Comparison of ENCODE assay signal across 8 mouse cellular contexts in genomic region chr9:94700549-94700948, GRCm38 (mm10). TPM values are rescaled to one million over a fixed set of nuclear protein-coding genes. Genes with fewer than 3 reads are reported as not detected.
DNase-seq lines count a peak whose midpoint lies in the region; ATAC-seq and TF ChIP-seq lines count a peak whose summit lies in the region.

No protein-coding gene starts in this region.

- H3K9me3 ChIP-seq in kidney, embryonic 14.5 days (ENCODE audit: control insufficient read depth, low read length): no peaks in the 10 kb centered on the region
- no peaks in the 10 kb centered on the region for H3K9me3 ChIP-seq in forebrain, embryonic 13.5 days (replicated peaks)
- no peaks in the 10 kb centered on the region for H3K9me3 ChIP-seq in hindbrain, embryonic 16.5 days (ENCODE audit: control insufficient read depth, low read length)
- no peaks in the 10 kb centered on the region for H3K9me3 ChIP-seq in limb, embryonic 14.5 days (ENCODE audit: control insufficient read depth, low read length)

- H3K4me1 ChIP-seq in kidney, embryonic 14.5 days (ENCODE audit: control insufficient read depth, insufficient read depth, low read length): no peaks in the 10 kb centered on the region
- H3K4me1 ChIP-seq in forebrain, embryonic 13.5 days: 0 out of 2 replicates have a peak, but pooled peaks cover 6% of the 10 kb centered on the region
- H3K4me1 ChIP-seq in hindbrain, embryonic 16.5 days (ENCODE audit: control insufficient read depth, insufficient read depth, low read depth, low read length): no peaks in the 10 kb centered on the region; the same call in 1 of the 2 replicates
- H3K4me1 ChIP-seq in limb, embryonic 14.5 days (ENCODE audit: control insufficient read depth, insufficient read depth, low read length): no peaks in the 10 kb centered on the region

- H3K36me3 ChIP-seq in kidney, embryonic 14.5 days (ENCODE audit: control insufficient read depth, insufficient read depth, low read length): no peaks in the 10 kb centered on the region
- H3K36me3 ChIP-seq in forebrain, embryonic 13.5 days (ENCODE audit: poor library complexity, severe bottlenecking): no peaks in the 10 kb centered on the region
- no peaks in the 10 kb centered on the region for H3K36me3 ChIP-seq in hindbrain, embryonic 16.5 days (ENCODE audit: control insufficient read depth, insufficient read depth, low read length)
- H3K36me3 ChIP-seq in limb, embryonic 14.5 days (ENCODE audit: control insufficient read depth, insufficient read depth, low read length): no peaks in the 10 kb centered on the region

- no peak for DNase-seq in kidney, adult 8-10 months
- DNase-seq in brain, adult 2 months (ENCODE audit: low read depth, low spot score): peak; percentile 83
- DNase-seq in limb, embryonic 14.5 days (ENCODE audit: low spot score): peak; percentile 54
- DNase-seq in right cerebral cortex, adult 18-20 months: peak; percentile 53
- no peak for DNase-seq in urinary bladder, adult 2 months (ENCODE audit: low spot score)

- H3K4me2 ChIP-seq in kidney, embryonic 14.5 days (replicated peaks; ENCODE audit: low read depth, low read length): no peak overlapping the region
- no peak overlapping the region for H3K4me2 ChIP-seq in forebrain, embryonic 13.5 days
- no peak overlapping the region for H3K4me2 ChIP-seq in hindbrain, embryonic 16.5 days (ENCODE audit: low read length)
- no peak overlapping the region for H3K4me2 ChIP-seq in limb, embryonic 14.5 days (replicated peaks; ENCODE audit: low read depth, low read length, severe bottlenecking)

- no peak overlapping the region for H3K27ac ChIP-seq in kidney, embryonic 14.5 days (ENCODE audit: low read depth, low read length)
- no peak overlapping the region for H3K27ac ChIP-seq in forebrain, embryonic 13.5 days
- no peak overlapping the region for H3K27ac ChIP-seq in hindbrain, embryonic 16.5 days (ENCODE audit: low read depth, low read length)
- no peak overlapping the region for H3K27ac ChIP-seq in limb, embryonic 14.5 days (replicated peaks; ENCODE audit: low read depth, low read length)

- WGBS in kidney, embryonic 14.5 days: 32% methylated on average over 1 of the region's 1 CpGs
- WGBS in forebrain, embryonic 13.5 days: 68% methylated on average over 1 of the region's 1 CpGs
- WGBS in hindbrain, embryonic 16.5 days: 59% methylated on average over 1 of the region's 1 CpGs
- 80% methylated on average over 1 of the region's 1 CpGs for WGBS in limb, embryonic 14.5 days

- H3K9ac ChIP-seq in kidney, embryonic 14.5 days (ENCODE audit: low read depth, low read length): no peak overlapping the region
- no peak overlapping the region for H3K9ac ChIP-seq in forebrain, embryonic 13.5 days
- H3K9ac ChIP-seq in hindbrain, embryonic 16.5 days (ENCODE audit: low read depth, low read length): no peak overlapping the region
- no peak overlapping the region for H3K9ac ChIP-seq in limb, embryonic 14.5 days (ENCODE audit: low read depth, low read length, severe bottlenecking)

- no peak overlapping the region for H3K4me3 ChIP-seq in kidney, embryonic 14.5 days (ENCODE audit: low read length)
- H3K4me3 ChIP-seq in forebrain, embryonic 13.5 days: no peak overlapping the region
- H3K4me3 ChIP-seq in hindbrain, embryonic 16.5 days (ENCODE audit: low read length): no peak overlapping the region
- H3K4me3 ChIP-seq in limb, embryonic 14.5 days (replicated peaks; ENCODE audit: low read length): no peak overlapping the region

- TF ChIP-seq POLR2A in limb, embryonic 14.5 days (IDR thresholded peaks at IDR 0.05; ENCODE audit: borderline replicate concordance, extremely low read depth, insufficient read depth, insufficient read length): no peak

- ATAC-seq in kidney, embryonic 14.5 days (ENCODE audit: low FRiP score, low TSS enrichment): peak; percentile 75
- ATAC-seq in forebrain, embryonic 13.5 days: peak; percentile 81
- ATAC-seq in hindbrain, embryonic 16.5 days: peak; percentile 58; the same call in 1 of the 2 replicates
- peak; percentile 76 for ATAC-seq in limb, embryonic 14.5 days (ENCODE audit: low FRiP score, low read depth)

- no peaks in the 10 kb centered on the region for H3K27me3 ChIP-seq in kidney, embryonic 14.5 days (ENCODE audit: control insufficient read depth, insufficient read depth, low read length)
- H3K27me3 ChIP-seq in forebrain, embryonic 13.5 days: no peaks in the 10 kb centered on the region
- H3K27me3 ChIP-seq in hindbrain, embryonic 16.5 days (replicated peaks; ENCODE audit: control insufficient read depth, insufficient read depth, low read length): no peaks in the 10 kb centered on the region
- H3K27me3 ChIP-seq in limb, embryonic 14.5 days (ENCODE audit: control insufficient read depth, insufficient read depth, low read length): no peaks in the 10 kb centered on the region

RNA-seq across cellular contexts. Expression of gene Slc9a9, which starts 30.8 kb away (rescaled TPM):
- polyA plus RNA-seq in kidney, embryonic 14.5 days (2014; fragmentation: Nextera tagmentation; extraction: Ambion mirVana): 4.4 and 4.6 TPM in 2 replicates
- 2.2 and 2.8 TPM in 2 replicates for polyA plus RNA-seq in forebrain, embryonic 13.5 days (2015; fragmentation: Nextera tagmentation; extraction: Ambion mirVana)
- 6.9 and 7.0 TPM in 2 replicates for polyA plus RNA-seq in hindbrain, embryonic 16.5 days (2015; fragmentation: Nextera tagmentation; extraction: Ambion mirVana)
- polyA plus RNA-seq in limb, embryonic 14.5 days (2012; rRNA removed): 3.4 and 3.7 TPM in 2 replicates
- 5.1 and 6.0 TPM in 2 replicates for polyA plus RNA-seq in limb, embryonic 14.5 days (2014; fragmentation: Nextera tagmentation; extraction: Ambion mirVana)
- polyA plus RNA-seq in urinary bladder, adult 2 months (2012; rRNA removed): 5.9 and 6.1 TPM in 2 replicates

Comparison
In these comparisons a context has a peak if more than half of its experiments do, and no peak if none do; other contexts are left out.
1. DNase-seq: peak in brain, adult 2 months (single experiment), limb, embryonic 14.5 days (single experiment) and right cerebral cortex, adult 18-20 months (single experiment); none in kidney, adult 8-10 months (0 of 2) and urinary bladder, adult 2 months (single experiment).
2. Peak in every context shown above with its lines, with median percentiles within 50 percentile points of each other: ATAC-seq.